Mouse (Mus musculus): ENCODE results near the gene Mtmr11.
A peak's percentile ranks its signal among the peaks of the same experiment; 100 is the strongest.
"Not testable (repeated sequence)": the region's sequence is repeated elsewhere in the genome, so short reads cannot be mapped to it uniquely, and the experiment has no call there.

Gene Mtmr11

DNA sequence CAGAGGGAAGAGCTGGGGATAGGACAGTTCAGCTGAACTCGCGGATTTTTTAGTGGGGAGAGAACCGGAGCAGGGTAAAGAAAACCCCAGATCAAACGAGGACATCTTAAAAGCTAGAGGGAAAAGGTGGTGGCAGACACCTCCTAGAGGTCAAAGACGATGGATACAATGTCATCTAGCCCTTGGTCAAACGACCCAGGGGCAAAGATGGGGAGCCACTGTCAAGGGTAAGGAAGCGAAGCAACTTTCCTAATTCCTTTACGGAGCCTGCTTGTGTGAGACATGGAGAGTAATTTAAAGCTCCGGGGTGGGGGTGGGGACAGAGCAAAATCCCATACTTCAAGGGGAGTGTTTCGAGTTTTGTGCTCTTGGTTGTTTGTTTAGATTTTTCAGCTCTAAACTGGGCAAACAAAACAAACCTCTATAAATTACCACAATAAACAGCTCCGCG is 57.4 kb downstream of the Mtmr11 start:
- peak; percentile 19 to 42 for DNase-seq

DNA sequence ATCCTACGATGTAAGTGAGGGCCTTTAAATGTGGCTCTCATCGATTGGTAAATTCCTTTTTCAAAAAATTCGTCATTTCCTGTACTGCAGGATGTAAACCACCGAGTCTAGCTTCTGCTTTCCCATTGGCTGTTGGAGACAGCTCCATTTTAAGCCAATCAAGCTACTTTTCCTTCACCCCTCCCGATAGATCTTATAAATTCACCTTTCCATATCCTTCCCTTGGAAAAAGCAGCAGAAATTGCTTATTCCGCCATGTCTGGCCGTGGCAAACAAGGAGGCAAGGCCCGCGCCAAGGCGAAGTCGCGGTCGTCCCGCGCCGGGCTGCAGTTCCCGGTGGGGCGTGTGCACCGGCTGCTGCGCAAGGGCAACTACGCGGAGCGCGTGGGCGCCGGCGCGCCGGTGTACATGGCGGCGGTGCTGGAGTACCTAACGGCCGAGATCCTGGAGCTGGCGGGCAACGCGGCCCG is 57.9 kb downstream of the Mtmr11 start, which contains the start of the genes Bola1 and Hist2h2ab:
TSS of gene Bola1 (minus strand) at position 49 of the 470 bp plus-strand sequence.
TSS of gene Hist2h2ab (plus strand) at position 205 of the 470 bp plus-strand sequence.
- peak; percentile 73 to 77 for DNase-seq

DNA sequence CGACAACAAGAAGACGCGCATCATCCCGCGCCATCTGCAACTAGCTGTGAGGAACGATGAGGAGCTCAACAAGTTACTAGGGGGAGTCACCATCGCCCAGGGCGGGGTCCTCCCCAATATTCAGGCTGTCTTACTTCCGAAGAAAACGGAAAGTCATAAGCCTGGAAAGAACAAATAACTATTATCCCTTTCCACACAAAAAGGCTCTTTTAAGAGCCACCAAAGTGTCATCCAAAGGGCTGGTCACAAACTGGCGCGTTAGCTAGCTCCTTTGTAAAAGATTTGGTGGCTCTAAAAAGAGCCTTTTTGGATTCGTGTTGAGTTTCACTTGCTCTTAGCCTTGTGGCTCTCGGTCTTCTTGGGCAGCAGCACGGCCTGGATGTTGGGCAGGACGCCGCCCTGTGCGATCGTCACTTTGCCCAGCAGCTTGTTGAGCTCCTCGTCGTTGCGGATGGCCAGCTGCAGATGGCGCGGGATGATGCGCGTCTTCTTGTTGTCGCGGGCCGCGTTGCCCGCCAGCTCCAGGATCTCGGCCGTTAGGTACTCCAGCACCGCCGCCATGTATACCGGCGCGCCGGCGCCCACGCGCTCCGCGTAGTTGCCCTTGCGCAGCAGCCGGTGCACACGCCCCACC is 58.4 kb downstream of the Mtmr11 start:
- DNase-seq, result not testable (repeated sequence)

DNA sequence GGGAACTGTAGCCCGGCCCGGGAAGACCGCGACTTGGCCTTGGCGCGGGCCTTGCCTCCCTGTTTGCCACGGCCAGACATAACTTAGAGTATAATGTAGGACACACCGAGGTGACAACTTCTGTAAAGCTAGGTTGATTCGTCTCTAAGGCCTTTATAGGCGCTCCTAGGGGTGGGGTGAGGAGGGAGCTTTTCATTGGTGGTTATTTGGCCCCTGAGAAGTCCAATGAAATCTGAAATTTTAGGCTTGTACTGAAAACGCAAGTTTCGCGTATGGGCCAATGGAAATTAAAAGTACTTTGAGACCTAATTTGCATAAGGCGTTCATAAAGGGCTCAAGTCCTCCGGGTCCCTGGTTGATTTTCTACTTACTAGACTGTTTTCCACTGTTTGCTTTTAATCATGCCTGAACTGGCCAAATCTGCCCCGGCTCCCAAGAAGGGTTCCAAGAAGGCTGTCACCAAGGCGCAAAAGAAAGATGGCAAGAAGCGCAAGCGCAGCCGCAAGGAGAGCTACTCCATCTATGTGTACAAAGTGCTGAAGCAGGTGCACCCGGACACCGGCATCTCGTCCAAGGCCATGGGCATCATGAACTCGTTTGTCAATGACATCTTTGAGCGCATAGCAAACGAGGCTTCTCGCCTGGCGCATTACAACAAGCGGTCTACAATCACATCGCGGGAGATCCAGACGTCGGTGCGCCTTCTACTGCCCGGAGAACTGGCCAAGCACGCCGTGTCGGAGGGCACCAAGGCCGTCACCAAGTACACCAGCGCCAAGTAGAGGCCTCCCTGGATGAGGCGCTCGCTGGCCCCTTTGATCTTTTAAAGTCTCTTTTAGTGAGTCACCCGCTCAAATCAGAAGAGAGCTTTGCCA is 59.2 kb downstream of the Mtmr11 start, which contains the start of the genes Hist2h2ac and Hist2h2be:
TSS of gene Hist2h2ac (minus strand) at position 116 of the 875 bp plus-strand sequence.
TSS of gene Hist2h2be (plus strand) at position 355 of the 875 bp plus-strand sequence.
- peak; percentile 74 to 80 for DNase-seq
